Mouse (Mus musculus) liver, embryonic 14.5 days (tissue): ENCODE data around the gene Sel1l3. TPM values are rescaled to one million over a fixed set of nuclear protein-coding genes. Genes with fewer than 3 reads are reported as not detected.

Experiments used
- ATAC-seq: fragments of 200-750 bp; cut with Nextera tagmentation; 2 replicates; pipeline ENCODE4 v1.8.0; 2017; ENCODE audit warnings: moderate number of reproducible peaks, mild to moderate bottlenecking, moderate library complexity; ENCODE audit not compliant: insufficient read depth
- DNase-seq, 3 experiments: peaks; one replicate each; pipeline ENCODE4 v3.0.0-alpha.2; 2012 to 2013; ENCODE audit warnings: low read depth in 3 of 3, low spot score in 3 of 3
- H3K27ac ChIP-seq: fragments of 300-500 bp; sonication (generic); 2 replicates; pipeline ENCODE4 v1.5.1; 2014; ENCODE audit warnings: moderate library complexity, mild to moderate bottlenecking, control low read depth, inconsistent platforms
- H3K27me3 ChIP-seq: fragments of 300-500 bp; sonication (generic); 2 replicates; pipeline ENCODE4 v1.6.1; 2014; ENCODE audit warnings: mild to moderate bottlenecking, low read length, moderate library complexity; ENCODE audit not compliant: control insufficient read depth, insufficient read depth
- H3K36me3 ChIP-seq: fragments of 300-500 bp; sonication (generic); replicated peaks from 2 replicates; pipeline ENCODE4 v1.6.1; 2014; ENCODE audit warnings: low read depth; ENCODE audit not compliant: control insufficient read depth, insufficient read depth
- H3K4me1 ChIP-seq, 2 experiments: fragments of 200-500 bp in 1 of 2; fragments of 300-500 bp in 1 of 2; sonication (generic) in 1 of 2; replicated peaks; 2 replicates each; pipeline ENCODE4 v1.6.1; 2012 to 2014; ENCODE audit warnings: antibody characterized with exemption in 1 of 2, inconsistent platforms in 1 of 2, low read length in 1 of 2; ENCODE audit not compliant: control insufficient read depth in 2 of 2, insufficient read depth in 2 of 2
- H3K4me2 ChIP-seq: fragments of 300-500 bp; sonication (generic); 2 replicates; pipeline ENCODE4 v1.6.1; 2014; ENCODE audit warnings: low read depth, mild to moderate bottlenecking, control low read depth, moderate library complexity
- H3K4me3 ChIP-seq, 2 experiments: fragments of 200-500 bp in 1 of 2; fragments of 300-500 bp in 1 of 2; sonication (generic) in 1 of 2; 2 replicates each; pipeline ENCODE4 v1.5.1; 2012 to 2014; ENCODE audit warnings: low read depth in 2 of 2, low read length in 2 of 2, mild to moderate bottlenecking in 2 of 2, control low read depth in 1 of 2, inconsistent platforms in 1 of 2, moderate library complexity in 1 of 2; ENCODE audit not compliant: insufficient read depth in 1 of 2
- H3K9ac ChIP-seq: fragments of 300-500 bp; sonication (generic); replicated peaks from 2 replicates; pipeline ENCODE4 v1.6.1; 2014; ENCODE audit warnings: mild to moderate bottlenecking, control low read depth, moderate library complexity
- H3K9me3 ChIP-seq: fragments of 300-500 bp; sonication (generic); 2 replicates; pipeline ENCODE4 v1.6.1; 2016; ENCODE audit warnings: low read length, mixed read lengths; ENCODE audit not compliant: control insufficient read depth
- CTCF ChIP-seq: IDR thresholded peaks from 2 replicates; pipeline ENCODE4 v1.5.1; 2016; ENCODE audit warnings: antibody characterized with exemption, low read depth, control low read depth
- EP300 ChIP-seq: IDR thresholded peaks from 2 replicates; pipeline ENCODE4 v1.6.1; 2016; ENCODE audit warnings: antibody characterized with exemption, low read depth
- WGBS: fragments of 180-500 bp; shearing (Covaris S2); extraction: QIAGEN DNeasy Blood & Tissue Kit; methylation state at CpG from one replicate; pipeline ENCODE4 v1.1.7; 2014; ENCODE audit not compliant: insufficient replicate concordance; 5-methylcytosine and 5-hydroxymethylcytosine counted together
- polyA plus RNA-seq, 2 experiments: library from polyadenylated mRNA; depleted of rRNA in 1 of 2; stranded (reverse) in 1 of 2; unstranded in 1 of 2; fragments of >200 nt; fragmentation: Nextera tagmentation in 1 of 2; extraction: Ambion mirVana in 1 of 2; gene quantifications; 2 replicates each; pipeline versions ENCODE4 v1.2.1 to v1.2.3; 2012 to 2014

The Sel1l3 gene
- polyA plus RNA-seq, 2 experiments = 0.03 to 0.10 TPM

DNA sequence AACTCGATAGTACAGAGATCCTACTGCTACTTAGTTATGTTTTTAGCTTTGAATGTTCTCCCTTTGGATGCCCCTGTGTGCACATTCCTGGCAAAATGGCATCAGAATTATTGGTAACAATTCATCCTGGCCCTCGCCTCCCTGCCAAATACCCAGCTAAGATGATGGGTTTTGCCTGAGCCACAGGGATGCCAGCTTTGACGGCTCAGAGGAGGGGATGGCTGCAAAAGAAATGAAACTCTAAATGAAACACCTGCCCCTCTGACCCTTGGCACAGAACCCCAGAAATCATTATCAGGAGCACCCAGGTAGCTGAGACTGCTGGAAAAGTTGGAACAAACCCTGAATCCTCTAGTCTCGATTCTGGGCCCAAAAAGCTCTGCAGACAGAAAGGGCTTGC is 54.1 kb downstream of the Sel1l3 start:
- 63% methylated on average over 4 of the region's 4 CpGs for WGBS
- no peak overlapping the region for H3K9ac ChIP-seq
- TF ChIP-seq CTCF (no peak), EP300 (no peak)
- no peak for DNase-seq
- H3K36me3 ChIP-seq = no peaks in the 10 kb centered on the region
- no peaks in the 10 kb centered on the region for H3K4me1 ChIP-seq
- ATAC-seq = no peak
- H3K9me3 ChIP-seq = no peaks in the 10 kb centered on the region
- H3K4me2 ChIP-seq = no peak overlapping the region
- H3K27me3 ChIP-seq = no peaks in the 10 kb centered on the region
- no peak overlapping the region for H3K4me3 ChIP-seq
- no peak overlapping the region for H3K27ac ChIP-seq

DNA sequence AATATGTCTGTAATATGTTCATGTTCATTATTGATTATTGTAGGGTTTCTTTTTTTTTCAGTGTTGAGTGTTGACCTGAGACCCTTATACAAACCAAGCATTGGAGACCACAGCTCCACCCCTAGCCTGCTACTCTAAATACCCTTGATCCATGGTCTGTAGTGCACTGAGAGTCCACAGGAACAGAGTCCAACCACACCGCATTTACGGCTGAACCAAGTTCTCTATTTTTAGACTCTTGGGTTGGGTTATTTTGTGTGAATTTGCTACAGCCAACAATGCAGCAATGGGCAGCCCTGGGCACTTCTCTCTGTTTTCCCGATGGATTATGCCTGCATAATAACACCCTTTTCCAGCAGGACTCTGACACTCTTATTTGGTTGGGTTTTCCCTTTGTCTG is 54.6 kb downstream of the Sel1l3 start:
- Histone ChIP-seq H3K4me1 (no peaks in the 10 kb centered on the region), H3K4me3 (no peak overlapping the region), H3K9me3 (no peaks in the 10 kb centered on the region), H3K4me2 (no peak overlapping the region), H3K9ac (no peak overlapping the region), H3K27ac (no peak overlapping the region), H3K36me3 (no peaks in the 10 kb centered on the region), H3K27me3 (no peaks in the 10 kb centered on the region)
- no peak for ATAC-seq
- 19% methylated on average over 3 of the region's 3 CpGs for WGBS
- no peak for DNase-seq
- TF ChIP-seq EP300 = no peak
- no peak for TF ChIP-seq CTCF

DNA sequence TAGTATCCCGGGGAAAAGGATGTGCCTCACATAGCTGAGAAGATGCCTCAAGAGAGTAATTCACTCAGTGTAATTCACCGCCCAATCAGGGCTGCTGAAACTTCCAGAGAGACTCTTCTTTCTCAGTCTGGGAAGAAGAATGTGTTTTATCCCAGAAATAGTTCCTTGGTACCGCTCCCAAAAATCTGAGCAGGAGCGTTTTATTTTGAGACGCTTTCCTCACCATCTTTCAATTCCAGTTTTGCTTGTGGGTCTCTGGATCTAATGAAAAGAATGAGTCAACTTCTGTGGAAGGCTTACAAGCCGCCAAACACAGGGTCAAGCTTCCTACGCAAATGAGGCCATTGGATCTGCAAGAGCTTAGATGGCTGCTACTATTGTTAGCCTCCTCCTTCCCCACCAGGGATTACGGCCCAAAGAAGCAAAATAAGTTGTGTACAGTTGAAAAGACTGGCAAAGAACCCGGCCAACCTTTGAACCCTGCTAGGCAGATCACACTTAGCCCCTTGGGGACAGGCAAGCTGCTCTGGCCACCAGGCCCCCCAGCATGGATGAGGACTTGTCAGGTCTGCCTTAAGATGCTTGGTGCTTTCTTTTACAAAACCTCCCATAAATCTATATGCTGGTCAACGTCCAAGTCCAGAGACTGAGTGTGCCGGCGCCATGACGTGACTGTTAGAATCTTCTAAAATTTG is 57.6 kb downstream of the Sel1l3 start:
- Histone ChIP-seq H3K4me3 (no peak overlapping the region), H3K9ac (no peak overlapping the region), H3K9me3 (no peaks in the 10 kb centered on the region), H3K36me3 (no peaks in the 10 kb centered on the region), H3K4me2 (no peak overlapping the region), H3K27me3 (no peaks in the 10 kb centered on the region), H3K4me1 (no peaks in the 10 kb centered on the region), H3K27ac (no peak overlapping the region)
- no peak for ATAC-seq
- DNase-seq = no peak
- TF ChIP-seq CTCF (no peak), EP300 (no peak)
- 61% methylated on average over 13 of the region's 13 CpGs for WGBS

DNA sequence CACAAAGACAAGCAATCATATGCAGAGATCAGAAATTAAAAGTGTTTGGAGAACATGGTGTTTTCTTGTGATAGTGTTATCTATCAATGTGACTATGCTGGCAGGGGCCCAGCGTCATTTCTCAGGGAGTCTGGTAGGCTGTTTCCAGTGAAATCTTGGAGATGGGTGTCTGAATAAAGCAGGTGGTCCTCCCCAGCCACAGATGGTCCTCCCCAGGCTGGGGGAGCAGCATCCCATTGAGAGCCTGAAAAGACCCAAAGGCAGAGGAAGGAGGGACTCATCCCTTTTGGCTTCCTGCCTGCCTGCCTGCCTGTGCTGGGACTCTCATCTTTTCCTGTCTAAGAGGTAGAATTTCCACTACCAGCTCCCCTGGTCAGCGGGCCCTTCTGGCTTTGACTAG is 59.2 kb downstream of the Sel1l3 start:
- no peaks in the 10 kb centered on the region for H3K36me3 ChIP-seq
- 30% methylated on average over 2 of the region's 2 CpGs for WGBS
- no peaks in the 10 kb centered on the region for H3K9me3 ChIP-seq
- H3K4me1 ChIP-seq = no peaks in the 10 kb centered on the region
- H3K4me2 ChIP-seq = no peak overlapping the region
- TF ChIP-seq EP300 (no peak), CTCF (no peak)
- H3K9ac ChIP-seq = no peak overlapping the region
- no peak overlapping the region for H3K4me3 ChIP-seq
- DNase-seq = no peak
- ATAC-seq = no peak
- H3K27me3 ChIP-seq = no peaks in the 10 kb centered on the region
- H3K27ac ChIP-seq = no peak overlapping the region

DNA sequence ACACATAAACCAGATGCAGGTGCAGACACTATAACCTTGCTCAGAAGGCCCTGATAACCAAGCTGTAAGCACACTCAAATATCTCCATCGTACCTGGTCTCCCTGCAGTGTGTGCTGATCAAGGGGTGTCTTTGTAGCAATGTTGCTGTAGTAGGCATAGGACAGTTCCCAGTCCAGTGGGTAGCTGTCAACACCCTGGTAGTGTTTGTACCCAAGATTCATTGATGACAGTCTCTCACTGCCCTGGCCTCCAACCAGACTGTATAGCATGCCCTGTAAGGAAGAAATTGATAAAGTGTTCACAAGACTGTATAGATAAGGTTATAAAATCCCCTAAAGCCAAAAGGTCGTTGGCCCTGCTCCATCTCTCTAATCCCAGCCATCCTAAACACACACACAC is 59.6 kb downstream of the Sel1l3 start:
- ATAC-seq (no peak), DNase-seq (no peak)
- no peak for TF ChIP-seq CTCF
- TF ChIP-seq EP300 = no peak
- Histone ChIP-seq H3K4me1 (no peaks in the 10 kb centered on the region), H3K27me3 (no peaks in the 10 kb centered on the region), H3K4me3 (no peak overlapping the region), H3K9me3 (no peaks in the 10 kb centered on the region), H3K36me3 (no peaks in the 10 kb centered on the region), H3K9ac (no peak overlapping the region), H3K4me2 (no peak overlapping the region), H3K27ac (no peak overlapping the region)
- WGBS = 30% methylated on average over 2 of the region's 2 CpGs
